Mouse (Mus musculus): ENCODE results near the gene Sprr2d.

The Sprr2d gene

DNA sequence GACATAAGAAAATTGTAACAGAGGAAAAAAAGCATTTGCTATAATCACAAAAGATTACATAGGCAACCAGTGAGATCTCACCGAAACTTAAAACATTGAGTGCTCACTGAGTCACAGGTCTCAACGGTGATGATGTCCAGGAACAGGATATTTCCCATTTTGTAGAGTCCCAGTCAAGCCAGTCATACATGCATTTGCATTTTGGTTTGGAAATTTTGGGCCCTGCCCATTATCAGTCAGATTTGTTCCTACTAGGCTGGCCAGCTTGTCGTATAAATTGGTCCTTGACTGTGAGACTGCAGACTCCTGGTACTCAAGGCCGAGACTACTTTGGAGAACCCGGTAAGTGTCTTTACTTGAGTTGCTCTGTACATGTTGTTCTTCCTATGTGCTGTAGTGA, at the start of gene Sprr2d:
TSS of gene Sprr2d (plus strand) at position 301 of the 400 bp plus-strand sequence.
- no peak for DNase-seq (ENCODE audit: low read depth, low spot score)

DNA sequence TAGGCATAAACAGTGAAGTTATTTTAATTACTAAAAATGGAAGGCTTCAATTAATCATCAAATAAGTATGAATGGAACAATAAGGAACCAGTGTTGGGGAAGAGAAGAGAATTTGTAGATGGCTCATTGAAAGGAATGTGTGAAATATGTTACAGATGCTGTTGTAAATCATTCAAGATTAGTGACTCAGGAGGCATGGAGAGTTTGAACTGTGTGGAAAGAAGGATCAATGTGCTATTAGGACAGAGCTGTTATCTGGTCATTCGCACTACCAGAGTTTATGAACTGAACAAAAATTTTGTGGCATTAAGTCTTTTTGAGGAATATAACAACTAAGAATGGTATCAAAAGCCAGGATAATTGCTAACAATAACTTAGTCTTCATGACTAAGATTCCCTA, 31.5 kb upstream of the Sprr2d start:
- no peak for DNase-seq (ENCODE audit: low read depth, low spot score)

DNA sequence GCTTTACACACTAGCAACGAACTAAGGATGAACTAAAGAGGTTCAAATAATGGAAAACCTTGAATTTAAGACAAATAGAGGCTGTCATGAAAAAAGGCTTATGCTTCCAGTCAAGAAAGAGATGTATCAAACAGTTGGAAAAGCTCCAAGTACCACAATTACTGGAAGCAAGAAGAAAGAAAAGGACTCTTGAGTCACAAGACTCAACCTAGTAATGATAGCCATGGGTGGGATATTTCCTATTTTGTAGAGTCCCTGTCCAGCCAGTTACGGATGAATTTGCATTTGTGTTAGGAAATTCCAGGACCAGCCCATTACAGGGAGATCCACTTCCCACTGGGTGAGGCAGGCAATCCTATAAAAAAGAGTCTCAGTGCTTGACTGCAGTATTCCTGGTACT, 22.6 kb upstream of the Sprr2d start, which contains the start of gene Sprr2b:
TSS of gene Sprr2b (plus strand) at position 301 of the 400 bp plus-strand sequence.
- peak; percentile 38 for DNase-seq (ENCODE audit: low read depth, low spot score)

DNA sequence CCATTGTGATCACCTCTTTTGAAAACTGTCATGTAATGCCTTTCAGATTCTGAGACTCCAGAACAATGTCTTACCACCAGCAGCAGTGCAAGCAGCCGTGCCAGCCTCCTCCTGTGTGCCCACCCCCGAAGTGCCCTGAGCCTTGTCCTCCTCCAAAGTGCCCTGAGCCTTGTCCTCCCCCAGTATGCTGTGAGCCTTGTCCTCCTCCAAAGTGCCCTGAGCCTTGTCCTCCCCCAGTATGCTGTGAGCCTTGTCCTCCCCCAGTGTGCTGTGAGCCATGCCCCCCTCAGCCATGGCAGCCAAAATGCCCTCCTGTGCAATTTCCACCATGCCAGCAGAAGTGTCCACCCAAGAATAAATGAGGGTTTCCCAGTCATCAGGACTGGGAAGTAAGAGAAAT, 21.6 kb upstream of the Sprr2d start:
- no peak for DNase-seq (ENCODE audit: low read depth, low spot score)

DNA sequence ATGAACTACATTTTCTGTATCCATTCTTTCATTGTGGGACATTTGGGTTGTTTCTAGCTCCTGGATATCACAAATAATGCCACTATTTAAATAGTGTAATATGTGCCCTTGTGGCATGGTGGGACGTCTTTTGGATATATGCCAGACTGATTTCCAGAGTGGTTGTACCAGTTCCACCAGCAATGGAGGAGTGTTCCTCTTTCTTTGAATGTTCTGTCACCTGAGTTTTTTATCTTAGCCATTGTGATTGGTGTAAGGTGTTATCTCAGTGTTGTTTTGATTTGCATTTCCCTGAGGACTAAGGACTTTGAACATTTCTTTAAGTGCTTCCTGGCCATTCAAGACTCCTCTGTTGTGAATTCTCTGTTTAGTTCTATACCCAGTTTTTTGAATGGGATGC, 2.7 kb upstream of the Sprr2d start:
- DNase-seq (ENCODE audit: low read depth, low spot score), result no peak

DNA sequence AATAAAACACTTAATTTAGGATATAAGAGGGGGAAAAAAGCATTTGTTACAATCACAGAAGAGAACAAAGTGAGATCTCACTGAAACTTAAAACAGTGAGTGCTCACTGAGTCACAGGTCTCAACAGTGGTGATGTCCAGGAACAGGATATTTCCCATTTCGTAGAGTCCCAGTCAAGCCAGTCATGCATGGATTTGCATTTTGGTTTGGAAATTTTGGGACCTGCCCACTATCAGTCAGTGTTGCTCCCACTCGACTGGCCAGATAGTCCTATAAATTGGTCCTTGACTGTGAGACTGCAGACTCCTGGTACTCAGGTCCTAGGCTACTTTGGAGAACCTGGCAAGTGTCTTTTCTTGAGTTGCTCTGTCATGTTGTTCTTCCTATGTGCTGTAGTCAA, 12.9 kb downstream of the Sprr2d start, which contains the start of gene Sprr2e:
TSS of gene Sprr2e (plus strand) at position 301 of the 400 bp plus-strand sequence.
- no peak for DNase-seq (ENCODE audit: low read depth, low spot score)

DNA sequence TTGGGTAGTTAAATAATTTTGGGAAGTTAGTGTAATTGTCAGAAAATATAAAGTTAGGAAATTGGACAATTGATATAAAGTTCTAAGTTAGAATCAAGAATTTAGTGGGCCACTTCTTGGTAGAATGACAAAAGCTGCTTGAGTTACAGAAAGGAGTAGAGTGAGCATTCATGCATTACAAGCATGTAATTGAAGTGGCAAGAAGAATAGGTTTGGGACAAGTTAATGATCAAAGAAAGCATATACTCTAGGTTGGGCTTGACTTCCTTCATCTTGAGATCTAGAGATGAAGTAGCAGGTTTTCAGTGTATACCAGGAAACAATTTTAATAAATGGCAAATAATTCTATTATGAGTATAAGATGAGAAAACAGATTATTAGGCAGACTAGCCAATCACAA, 22.7 kb downstream of the Sprr2d start:
- DNase-seq (ENCODE audit: low read depth, low spot score), result no peak

DNA sequence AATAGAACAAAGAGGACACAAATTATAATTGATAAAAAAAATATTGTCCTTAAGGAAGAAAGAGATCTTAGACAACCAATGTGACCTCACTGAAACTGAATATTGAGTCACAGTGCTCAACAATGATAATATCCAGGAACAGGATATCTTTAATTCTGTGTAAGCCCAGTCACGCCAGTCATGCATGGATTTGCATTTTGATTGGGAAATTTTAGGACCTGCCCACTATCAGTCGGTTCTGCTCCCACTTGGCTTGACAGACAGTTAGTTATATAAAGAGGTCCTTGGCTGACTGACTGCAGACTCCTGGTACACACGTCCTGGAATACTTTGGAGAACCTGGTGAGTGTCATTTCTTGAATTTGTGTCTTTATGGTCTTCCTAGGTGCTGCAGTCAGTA, 25.9 kb downstream of the Sprr2d start, which contains the start of gene Sprr2f:
TSS of gene Sprr2f (plus strand) at position 301 of the 400 bp plus-strand sequence.
- no peak for DNase-seq (ENCODE audit: low read depth, low spot score)

DNA sequence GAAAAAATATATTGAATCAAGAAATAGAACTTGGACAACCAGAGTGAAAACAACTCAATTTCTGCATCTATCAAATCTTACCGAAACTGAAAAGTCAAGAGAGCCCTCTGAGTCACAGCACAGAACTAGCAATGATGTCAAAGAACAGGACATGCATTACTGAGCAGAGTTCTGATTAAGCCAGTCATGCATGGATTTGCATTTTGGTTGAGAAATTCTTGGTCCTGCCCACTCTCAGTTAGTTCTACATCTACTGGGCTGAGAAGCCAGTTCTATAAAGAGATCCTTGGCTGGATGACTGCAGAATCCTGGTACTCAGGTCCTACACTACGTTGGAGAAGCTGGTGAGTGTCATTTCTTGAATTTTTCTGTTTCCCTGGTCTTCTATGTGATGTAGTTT, 34.7 kb downstream of the Sprr2d start:
- DNase-seq (ENCODE audit: low read depth, low spot score), result no peak

DNA sequence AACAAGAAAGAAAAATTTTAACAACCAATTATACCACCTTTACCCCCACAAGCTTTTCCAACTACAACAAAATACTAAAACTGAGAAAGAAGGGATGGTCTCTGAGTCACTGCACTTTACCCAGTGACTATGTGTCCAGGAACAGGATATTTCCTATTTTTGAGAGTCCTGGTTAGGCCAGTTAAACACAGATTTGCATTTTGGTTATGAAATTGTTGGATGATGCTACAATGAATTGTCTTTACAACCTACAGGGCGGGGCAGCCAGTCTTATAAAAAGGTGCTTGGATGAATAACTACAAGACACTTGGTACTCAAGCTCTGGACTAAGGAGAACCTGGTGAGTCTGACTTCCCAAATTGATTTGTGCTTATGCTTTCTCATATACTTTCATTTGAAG, 46.4 kb downstream of the Sprr2d start, which contains the start of gene Sprr2h:
TSS of gene Sprr2h (plus strand) at position 301 of the 400 bp plus-strand sequence.
- no peak for DNase-seq (ENCODE audit: low read depth, low spot score)

Data from R1 (cell line).